16 mouse cellular contexts compared by ENCODE assay signal in the genomic region with DNA sequence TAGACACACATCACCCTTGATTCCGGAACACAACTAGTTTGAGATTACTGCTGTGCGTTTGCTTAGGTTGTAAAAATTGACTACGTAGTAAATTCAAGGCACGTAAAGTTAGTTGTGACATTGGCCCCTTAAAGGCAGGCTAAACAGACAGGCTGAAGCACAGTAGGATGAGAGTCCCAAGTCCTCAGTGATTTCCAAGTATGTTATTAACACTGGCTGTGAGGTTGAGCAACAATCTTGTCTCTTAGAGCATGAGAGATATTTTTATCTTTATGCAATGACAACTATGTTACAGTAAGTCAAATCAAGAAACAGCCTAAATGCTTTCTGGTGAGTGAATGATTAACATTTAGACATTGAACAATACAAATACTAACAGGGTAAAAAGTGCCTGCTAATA.
"Had no signal": no experiment of that assay in that cellular context is flagged by ENCODE, and none has a peak within 500 bp of the region (broad histone marks: within the 10 kb centered on the region; RNA-seq: fewer than 3 reads in every experiment).

No protein-coding gene starts in this region.

- H3K27me3 ChIP-seq: megakaryocyte, embryonic 14.5 days; midbrain, embryonic 13.5 days; midbrain, embryonic 15.5 days; neural tube, embryonic 12.5 days; stomach, embryonic 15.5 days had no signal

- H3K9ac ChIP-seq: lung, embryonic 14.5 days; midbrain, embryonic 13.5 days; midbrain, embryonic 15.5 days; neural tube, embryonic 12.5 days; stomach, embryonic 15.5 days had no signal

- ATAC-seq: midbrain, embryonic 13.5 days; midbrain, embryonic 15.5 days had no signal

- H3K4me3 ChIP-seq: megakaryocyte, embryonic 14.5 days; midbrain, embryonic 13.5 days; midbrain, embryonic 15.5 days; neural tube, embryonic 12.5 days; stomach, embryonic 15.5 days had no signal

- H3K27ac ChIP-seq: macrophage; midbrain, embryonic 13.5 days; midbrain, embryonic 15.5 days; neural tube, embryonic 12.5 days; stomach, embryonic 15.5 days; stomach, postnatal 0 days had no signal

- DNase-seq: lung, adult 18-20 months; lung, embryonic 14.5 days; lung, postnatal 10 days; lung, postnatal 36 days; right cerebral cortex, postnatal 14 days; thymus, adult 2 months; thymus, postnatal 25 days; thymus, postnatal 4 days had no signal

- H3K4me2 ChIP-seq: lung, embryonic 14.5 days; midbrain, embryonic 11.5 days; midbrain, embryonic 13.5 days; midbrain, embryonic 15.5 days; neural tube, embryonic 12.5 days; stomach, embryonic 15.5 days had no signal

- H3K9me3 ChIP-seq: megakaryocyte, embryonic 14.5 days; midbrain, embryonic 13.5 days; midbrain, embryonic 15.5 days; neural tube, embryonic 12.5 days; stomach, embryonic 15.5 days had no signal

- H3K36me3 ChIP-seq: midbrain, embryonic 13.5 days; midbrain, embryonic 15.5 days; neural tube, embryonic 12.5 days; stomach, embryonic 15.5 days had no signal

- H3K4me1 ChIP-seq: megakaryocyte, embryonic 14.5 days; midbrain, embryonic 13.5 days; midbrain, embryonic 15.5 days; neural tube, embryonic 12.5 days; stomach, embryonic 15.5 days had no signal
